Mouse (Mus musculus): ENCODE results near the gene Krt82. TPM values are rescaled to one million over a fixed set of nuclear protein-coding genes. Genes with fewer than 3 reads are reported as not detected.

The Krt82 gene
- polyA plus RNA-seq, 1 experiment from 2014 or later: not detected

DNA sequence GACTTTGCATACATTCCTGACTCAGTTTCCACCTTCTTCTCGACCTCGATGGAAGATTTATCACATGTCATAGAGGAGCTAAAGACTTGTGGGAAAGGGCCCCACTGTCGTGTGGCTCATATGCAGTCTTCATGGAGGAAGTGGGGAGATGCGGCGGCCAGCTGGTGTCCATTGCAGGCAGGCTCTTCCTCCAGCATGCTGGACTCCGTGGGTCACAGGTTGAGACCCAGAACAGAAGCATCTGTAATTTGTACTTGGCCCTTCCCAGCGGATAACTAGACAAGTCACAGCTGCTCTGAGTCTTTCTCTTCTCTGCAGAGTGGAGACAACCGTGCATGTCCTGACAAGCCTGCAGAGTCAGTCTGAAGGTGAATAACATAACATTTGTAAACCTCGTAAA lies 42.2 kb downstream of the Krt82 start:
- Histone ChIP-seq H3K9me3 (replicated peaks) (no peaks in the 10 kb centered on the region), H3K4me3 (replicated peaks) (no peak overlapping the region), H3K27me3 (no peaks in the 10 kb centered on the region), H3K4me1 (replicated peaks) (no peaks in the 10 kb centered on the region), H3K9ac (no peak overlapping the region), H3K4me2 (no peak overlapping the region), H3K27ac (no peak overlapping the region), H3K36me3 (no peaks in the 10 kb centered on the region)
- ATAC-seq (ENCODE audit: low read depth): no peak
- 47% methylated on average over 9 of the region's 9 CpGs for WGBS (ENCODE audit: insufficient replicate concordance)
- DNase-seq: no peak

DNA sequence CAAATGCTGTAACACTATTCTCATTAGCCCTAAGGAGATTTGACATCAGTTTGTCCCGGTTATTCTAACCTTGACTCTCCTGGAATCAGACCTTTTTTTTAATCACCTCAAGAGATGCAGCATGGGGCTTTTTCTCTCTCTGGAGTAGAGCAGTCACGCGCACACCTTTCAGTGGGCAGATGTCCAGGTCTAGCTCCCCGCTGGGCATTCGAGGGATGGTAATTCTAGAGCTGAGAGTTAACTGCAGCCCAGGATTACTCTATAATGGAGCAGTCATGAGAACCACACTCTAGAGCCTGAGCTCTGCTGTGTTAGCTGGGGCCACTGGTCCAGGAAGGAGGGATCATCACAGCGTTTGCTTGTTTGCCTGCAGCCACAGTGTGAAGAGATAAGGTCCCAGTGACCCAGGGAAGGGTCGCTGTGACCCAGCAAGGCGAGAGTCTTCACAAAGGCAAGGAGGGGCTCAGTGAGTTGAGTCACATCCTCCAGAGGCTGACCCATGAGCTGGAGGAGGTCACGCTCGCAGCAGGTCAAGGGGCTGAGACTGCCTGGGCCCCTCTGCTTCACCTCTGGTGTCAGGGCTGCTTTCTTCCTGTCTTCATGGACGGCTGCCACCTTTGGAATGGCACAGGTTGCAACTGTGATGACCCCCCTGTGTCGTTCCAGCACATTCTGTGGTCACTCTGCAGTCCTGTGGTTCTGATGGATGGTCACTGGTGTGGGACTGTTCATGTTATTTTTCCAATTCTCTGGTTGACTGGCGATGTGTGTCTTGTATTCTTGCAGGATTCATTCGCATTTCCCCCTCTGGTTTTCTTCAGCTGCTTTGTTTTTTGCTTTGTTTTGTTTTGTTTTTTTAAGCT lies 43.3 kb downstream of the Krt82 start:
- 45% methylated on average over 14 of the region's 14 CpGs for WGBS (ENCODE audit: insufficient replicate concordance)
- no peak overlapping the region for H3K4me2 ChIP-seq
- no peak overlapping the region for H3K27ac ChIP-seq
- no peaks in the 10 kb centered on the region for H3K36me3 ChIP-seq
- H3K9ac ChIP-seq: no peak overlapping the region
- no peak for ATAC-seq (ENCODE audit: low read depth)
- no peaks in the 10 kb centered on the region for H3K4me1 ChIP-seq (replicated peaks)
- H3K27me3 ChIP-seq: no peaks in the 10 kb centered on the region
- no peaks in the 10 kb centered on the region for H3K9me3 ChIP-seq (replicated peaks)
- DNase-seq: no peak
- H3K4me3 ChIP-seq (replicated peaks): no peak overlapping the region

DNA sequence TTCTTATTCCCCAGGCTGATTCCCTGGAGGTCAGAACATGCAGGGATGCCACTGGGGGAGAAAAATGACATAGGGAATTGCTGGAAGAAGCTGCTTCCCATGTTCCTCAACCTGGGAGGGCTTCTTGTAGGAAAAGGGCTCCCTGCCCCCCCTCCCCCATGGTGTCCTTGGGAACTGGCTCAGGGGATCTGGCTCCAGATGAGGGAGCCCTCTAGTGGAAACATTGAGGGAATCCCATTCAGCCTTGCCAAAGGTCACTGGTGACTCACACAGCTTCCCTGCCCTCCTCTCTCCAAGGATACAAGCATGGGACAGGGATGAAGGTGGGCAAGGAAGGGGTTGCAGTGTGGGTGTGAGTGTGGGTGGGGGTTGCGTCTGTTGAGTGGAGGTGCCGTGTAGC lies 53.3 kb downstream of the Krt82 start:
- no peaks in the 10 kb centered on the region for H3K27me3 ChIP-seq
- 50% methylated on average over 2 of the region's 2 CpGs for WGBS (ENCODE audit: insufficient replicate concordance)
- no peak for DNase-seq

DNA sequence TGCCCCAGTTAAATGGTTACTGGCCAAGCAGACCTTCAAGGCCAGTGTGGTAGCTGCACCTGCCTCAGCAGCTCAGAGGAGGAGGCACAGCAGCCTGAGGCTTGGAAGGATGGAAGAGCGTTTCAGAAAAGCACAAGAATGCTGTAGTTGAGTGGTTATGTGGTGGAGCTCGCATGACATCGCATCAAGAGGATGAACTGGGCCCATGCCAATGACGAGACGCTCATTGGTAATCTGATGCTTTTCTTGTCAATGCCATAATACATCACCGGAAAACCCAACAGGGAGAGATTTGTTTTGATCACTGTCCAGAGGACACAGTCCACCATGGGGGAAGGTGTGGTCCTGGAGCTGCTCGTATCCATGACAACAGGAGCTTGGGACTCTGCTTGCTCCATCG lies 55.2 kb downstream of the Krt82 start:
- Histone ChIP-seq H3K27me3 (no peaks in the 10 kb centered on the region), H3K36me3 (no peaks in the 10 kb centered on the region), H3K9ac (no peak overlapping the region), H3K4me1 (replicated peaks) (no peaks in the 10 kb centered on the region), H3K4me3 (replicated peaks) (no peak overlapping the region), H3K4me2 (no peak overlapping the region), H3K9me3 (replicated peaks) (no peaks in the 10 kb centered on the region), H3K27ac (no peak overlapping the region)
- no peak for DNase-seq
- 73% methylated on average over 8 of the region's 8 CpGs for WGBS (ENCODE audit: insufficient replicate concordance)
- ATAC-seq (ENCODE audit: low read depth): no peak

More for the DNA sequence above, 53.3 kb downstream of the Krt82 start:
- H3K27ac ChIP-seq: no peak overlapping the region
- H3K4me1 ChIP-seq (replicated peaks): no peaks in the 10 kb centered on the region
- H3K4me2 ChIP-seq: no peak overlapping the region
- no peak overlapping the region for H3K4me3 ChIP-seq (replicated peaks)
- ATAC-seq (ENCODE audit: low read depth): no peak
- H3K9ac ChIP-seq: no peak overlapping the region
- no peaks in the 10 kb centered on the region for H3K9me3 ChIP-seq (replicated peaks)
- no peaks in the 10 kb centered on the region for H3K36me3 ChIP-seq

DNA sequence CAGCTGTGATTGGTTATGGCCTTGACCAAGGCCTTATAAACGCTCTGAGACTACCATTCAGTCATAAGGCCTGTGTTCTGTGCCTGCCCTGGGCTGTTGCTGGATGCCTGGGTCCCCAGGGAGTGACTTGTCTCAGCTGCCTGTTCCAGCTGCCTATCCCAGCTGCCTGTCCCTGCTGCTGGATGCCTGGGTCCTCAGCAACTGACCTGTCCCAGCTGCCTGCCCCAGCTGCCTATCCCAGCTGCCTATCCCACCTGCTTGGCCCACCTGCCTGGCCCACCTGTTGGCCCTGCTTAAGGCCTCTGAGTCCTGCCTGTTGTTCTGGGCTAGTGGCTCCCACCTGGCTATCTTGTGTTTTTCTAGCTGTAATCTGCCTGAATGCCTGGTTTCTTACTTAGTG lies 56.3 kb downstream of the Krt82 start:
- ATAC-seq (ENCODE audit: low read depth) (no peak), DNase-seq (no peak)
- H3K9ac ChIP-seq: no peak overlapping the region
- H3K4me3 ChIP-seq (replicated peaks): no peak overlapping the region
- no peaks in the 10 kb centered on the region for H3K9me3 ChIP-seq (replicated peaks)
- H3K36me3 ChIP-seq: no peaks in the 10 kb centered on the region
- no peaks in the 10 kb centered on the region for H3K27me3 ChIP-seq
- H3K4me1 ChIP-seq (replicated peaks): no peaks in the 10 kb centered on the region
- H3K4me2 ChIP-seq: no peak overlapping the region
- WGBS (ENCODE audit: insufficient replicate concordance): 35% methylated on average over 1 of the region's 1 CpGs
- H3K27ac ChIP-seq: no peak overlapping the region

DNA sequence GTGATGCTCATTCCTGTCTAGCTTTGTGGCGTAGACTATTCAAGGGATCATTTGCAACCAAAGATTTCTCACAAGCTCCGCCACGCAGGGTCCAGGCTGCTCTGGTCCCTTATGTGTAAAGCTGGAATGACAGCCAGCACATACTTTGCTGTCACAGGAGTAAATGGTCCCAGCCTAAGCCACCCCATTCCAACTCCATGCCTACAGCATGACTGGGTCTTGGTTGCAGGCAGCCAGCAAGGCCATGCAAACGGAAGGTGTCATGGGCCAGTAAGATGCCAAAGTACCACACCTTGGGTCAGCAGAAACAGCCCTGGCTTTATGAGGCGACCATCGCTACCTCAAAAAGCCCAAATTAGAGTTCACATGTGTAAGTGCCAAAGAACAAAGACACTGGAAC lies 56.8 kb downstream of the Krt82 start:
- H3K4me1 ChIP-seq (replicated peaks): no peaks in the 10 kb centered on the region
- H3K27ac ChIP-seq: no peak overlapping the region
- WGBS (ENCODE audit: insufficient replicate concordance): 71% methylated on average over 6 of the region's 6 CpGs
- H3K27me3 ChIP-seq: no peaks in the 10 kb centered on the region
- H3K36me3 ChIP-seq: no peaks in the 10 kb centered on the region
- H3K9me3 ChIP-seq (replicated peaks): no peaks in the 10 kb centered on the region
- H3K9ac ChIP-seq: no peak overlapping the region
- DNase-seq: no peak
- no peak overlapping the region for H3K4me2 ChIP-seq
- no peak overlapping the region for H3K4me3 ChIP-seq (replicated peaks)
- ATAC-seq (ENCODE audit: low read depth): no peak

DNA sequence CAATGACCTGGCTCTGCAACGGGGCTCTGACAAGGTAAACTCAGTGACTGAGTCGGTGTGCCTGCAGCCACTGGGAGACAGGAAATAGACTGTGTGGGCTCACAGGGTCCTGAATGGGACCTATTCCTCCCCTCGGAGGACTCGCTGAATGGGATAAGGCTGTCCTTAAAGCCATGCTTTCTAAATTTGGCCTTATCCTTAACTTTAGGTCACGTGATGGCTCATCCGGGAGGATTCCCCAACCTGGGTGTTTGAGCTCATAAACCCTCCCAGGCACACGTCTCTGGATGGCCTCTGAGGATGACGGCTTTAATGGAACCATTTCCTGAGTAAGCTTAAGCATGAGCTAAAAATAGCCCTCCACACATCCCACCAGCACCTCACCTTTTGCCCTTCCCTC lies 57.7 kb downstream of the Krt82 start:
- ATAC-seq (ENCODE audit: low read depth) (no peak), DNase-seq (no peak)
- Histone ChIP-seq H3K4me1 (replicated peaks) (no peaks in the 10 kb centered on the region), H3K27me3 (no peaks in the 10 kb centered on the region), H3K9me3 (replicated peaks) (no peaks in the 10 kb centered on the region), H3K4me2 (no peak overlapping the region), H3K36me3 (no peaks in the 10 kb centered on the region), H3K9ac (no peak overlapping the region), H3K4me3 (replicated peaks) (no peak overlapping the region), H3K27ac (no peak overlapping the region)
- 44% methylated on average over 8 of the region's 8 CpGs for WGBS (ENCODE audit: insufficient replicate concordance)

DNA sequence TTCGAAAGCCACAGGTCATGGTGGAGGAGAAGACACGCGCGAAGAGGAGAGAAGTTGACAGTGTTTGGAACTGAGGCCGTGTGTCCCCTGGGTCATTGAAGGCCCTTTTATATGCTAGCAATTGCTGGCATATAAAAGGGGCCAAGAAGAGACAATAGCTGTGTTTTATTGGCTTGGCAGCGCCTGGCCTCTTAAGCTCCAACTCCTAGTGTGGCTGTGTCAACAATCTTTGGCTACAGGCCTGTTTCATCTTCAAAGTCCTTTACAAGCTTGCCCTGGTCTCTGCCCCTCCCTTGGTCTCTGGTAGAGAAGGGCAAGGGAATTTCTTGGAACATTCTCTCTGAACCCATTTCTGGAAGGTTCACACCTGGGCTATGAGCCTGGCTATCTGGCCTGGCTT lies 59.0 kb downstream of the Krt82 start, which contains the start of gene Krt83:
Gene Krt83 (minus strand): TSS at position 82 of the 400 bp plus-strand sequence.
- H3K9ac ChIP-seq: no peak within 1 kb of the TSS
- no peaks in the 10 kb centered on the region for H3K9me3 ChIP-seq (replicated peaks)
- H3K4me1 ChIP-seq (replicated peaks): no peaks in the 10 kb centered on the region
- H3K36me3 ChIP-seq: no peaks in the 10 kb centered on the region
- H3K27me3 ChIP-seq: no peaks in the 10 kb centered on the region
- H3K4me3 ChIP-seq (replicated peaks): no peak within 1 kb of the TSS
- 80% methylated on average over 6 of the region's 6 CpGs for WGBS (ENCODE audit: insufficient replicate concordance)
- no peak within 1 kb of the TSS for H3K27ac ChIP-seq
- H3K4me2 ChIP-seq: no peak within 1 kb of the TSS
- no peak for ATAC-seq (ENCODE audit: low read depth)
- no peak for DNase-seq

Small RNAs within 50 kb of the gene (microRNA-seq; reads per million reads assigned to microRNA genes)
- gene Gm44393: not detected
- not detected for gene Gm44460

Other genes with a start within 250 kb of the Krt82 start
- gene Krt80, start 180.5 kb downstream of the Krt82 start, polyA plus RNA-seq (2015; fragmentation: Nextera tagmentation; extraction: Ambion mirVana): 0.10 TPM in 2 replicates
- gene Krt7, start 139.6 kb downstream of the Krt82 start, polyA plus RNA-seq (2015; fragmentation: Nextera tagmentation; extraction: Ambion mirVana): 2.9 and 5.1 TPM in 2 replicates
- gene Krt87, start 111.9 kb downstream of the Krt82 start, polyA plus RNA-seq (2015; fragmentation: Nextera tagmentation; extraction: Ambion mirVana): not detected in 2 replicates
- gene Krt88, start 102.9 kb downstream of the Krt82 start, polyA plus RNA-seq (2015; fragmentation: Nextera tagmentation; extraction: Ambion mirVana): not detected in 2 replicates
- gene Krt81, start 86.9 kb downstream of the Krt82 start, polyA plus RNA-seq (2015; fragmentation: Nextera tagmentation; extraction: Ambion mirVana): not detected in 2 replicates
- not detected in 2 replicates for gene Krt86, start 77.2 kb downstream of the Krt82 start, polyA plus RNA-seq (2015; fragmentation: Nextera tagmentation; extraction: Ambion mirVana)
- gene Krt83, start 59.2 kb downstream of the Krt82 start, polyA plus RNA-seq (2015; fragmentation: Nextera tagmentation; extraction: Ambion mirVana): not detected in 2 replicates
- not detected in 2 replicates for gene Gm49425, start 33.4 kb downstream of the Krt82 start, polyA plus RNA-seq (2015; fragmentation: Nextera tagmentation; extraction: Ambion mirVana)
- gene Krt84, start 17.8 kb downstream of the Krt82 start, polyA plus RNA-seq (2015; fragmentation: Nextera tagmentation; extraction: Ambion mirVana): not detected in 2 replicates
- gene Krt90, start 12.3 kb upstream of the Krt82 start, polyA plus RNA-seq (2015; fragmentation: Nextera tagmentation; extraction: Ambion mirVana): not detected in 2 replicates
- not detected in 2 replicates for gene Krt75, start 23.2 kb upstream of the Krt82 start, polyA plus RNA-seq (2015; fragmentation: Nextera tagmentation; extraction: Ambion mirVana)
- not detected in 2 replicates for gene Gm5414, start 77.5 kb upstream of the Krt82 start, polyA plus RNA-seq (2015; fragmentation: Nextera tagmentation; extraction: Ambion mirVana)
- gene Gm5478, start 96.7 kb upstream of the Krt82 start, polyA plus RNA-seq (2015; fragmentation: Nextera tagmentation; extraction: Ambion mirVana): not detected in 2 replicates
- gene Krt6b, start 129.6 kb upstream of the Krt82 start, polyA plus RNA-seq (2015; fragmentation: Nextera tagmentation; extraction: Ambion mirVana): not detected in 2 replicates
- 0.05 and 0.09 TPM in 2 replicates for gene Krt6a, start 143.6 kb upstream of the Krt82 start, polyA plus RNA-seq (2015; fragmentation: Nextera tagmentation; extraction: Ambion mirVana)
- gene Krt5, start 162.2 kb upstream of the Krt82 start, polyA plus RNA-seq (2015; fragmentation: Nextera tagmentation; extraction: Ambion mirVana): 0.63 and 0.69 TPM in 2 replicates
- gene Krt71, start 192.4 kb upstream of the Krt82 start, polyA plus RNA-seq (2015; fragmentation: Nextera tagmentation; extraction: Ambion mirVana): not detected in 2 replicates
- not detected in 2 replicates for gene Krt72, start 235.8 kb upstream of the Krt82 start, polyA plus RNA-seq (2015; fragmentation: Nextera tagmentation; extraction: Ambion mirVana)

Measured in liver, embryonic 13.5 days (tissue).